Mouse (Mus musculus) hindbrain, embryonic 13.5 days (tissue): ENCODE data around the gene Primpol. TPM values are rescaled to one million over a fixed set of nuclear protein-coding genes. Genes with fewer than 3 reads are reported as not detected.

Experiments used
- ATAC-seq: fragments of 200-750 bp; cut with Nextera tagmentation; 2 replicates; pipeline ENCODE4 v1.8.0; 2017; ENCODE audit warnings: moderate TSS enrichment; ENCODE audit not compliant: low FRiP score
- H3K27ac ChIP-seq: fragments of 300-500 bp; sonication (generic); 2 replicates; pipeline ENCODE4 v1.5.1; 2015; ENCODE audit warnings: inconsistent platforms, mild to moderate bottlenecking, moderate library complexity
- H3K27me3 ChIP-seq: fragments of 300-500 bp; sonication (generic); 2 replicates; pipeline ENCODE4 v1.6.1; 2015; ENCODE audit warnings: mild to moderate bottlenecking, inconsistent platforms
- H3K36me3 ChIP-seq: fragments of 300-500 bp; sonication (generic); 2 replicates; pipeline ENCODE4 v1.6.1; 2015; ENCODE audit warnings: mild to moderate bottlenecking, inconsistent platforms
- H3K4me1 ChIP-seq: fragments of 300-500 bp; sonication (generic); replicated peaks from 2 replicates; pipeline ENCODE4 v1.6.1; 2015; ENCODE audit warnings: inconsistent platforms
- H3K4me2 ChIP-seq: fragments of 300-500 bp; sonication (generic); 2 replicates; pipeline ENCODE4 v1.6.1; 2015; ENCODE audit warnings: inconsistent platforms, mild to moderate bottlenecking, moderate library complexity
- H3K4me3 ChIP-seq: fragments of 300-500 bp; sonication (generic); 2 replicates; pipeline ENCODE4 v1.5.1; 2015; ENCODE audit warnings: mild to moderate bottlenecking, inconsistent platforms
- H3K9ac ChIP-seq: fragments of 300-500 bp; sonication (generic); 2 replicates; pipeline ENCODE4 v1.6.1; 2015; ENCODE audit warnings: mild to moderate bottlenecking, inconsistent platforms
- H3K9me3 ChIP-seq: fragments of 300-500 bp; sonication (generic); 2 replicates; pipeline ENCODE4 v1.6.1; 2016; ENCODE audit warnings: inconsistent platforms
- WGBS: fragments of 180-500 bp; shearing (Covaris S2); methylation state at CpG from one replicate; pipeline ENCODE4 v1.1.7; 2015; 5-methylcytosine and 5-hydroxymethylcytosine counted together
- polyA plus RNA-seq: library from polyadenylated mRNA; unstranded; fragments of >200 nt; fragmentation: Nextera tagmentation; extraction: Ambion mirVana; gene quantifications from 2 replicates; pipeline ENCODE4 v1.2.1, GENCODE M21; 2015

Primpol gene
- polyA plus RNA-seq, 1 experiment from 2014 or later: 9.8 TPM

DNA sequence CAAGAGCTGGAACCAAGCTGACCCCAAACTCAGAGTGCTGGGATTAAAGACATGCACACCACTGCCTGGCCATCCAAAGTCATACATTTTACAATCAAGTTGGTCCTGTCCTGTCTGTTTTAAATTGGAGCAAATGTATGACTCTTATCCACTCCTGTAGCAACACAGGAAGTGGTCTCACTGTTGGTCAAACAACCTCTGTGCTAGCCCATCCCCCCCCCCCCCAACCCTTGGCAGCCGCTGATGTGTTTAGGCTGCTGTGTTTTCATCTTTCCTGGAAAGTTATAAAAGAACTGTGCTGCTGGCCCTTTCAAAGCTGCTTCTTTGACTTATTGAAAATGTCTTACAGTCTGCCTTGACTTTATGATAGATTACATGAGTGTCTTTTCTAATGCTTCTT, 8.2 kb upstream of the Primpol start:
- Histone ChIP-seq H3K27ac (no peak overlapping the region), H3K9me3 (no peaks in the 10 kb centered on the region), H3K9ac (no peak overlapping the region), H3K4me2 (no peak overlapping the region), H3K27me3 (no peaks in the 10 kb centered on the region), H3K4me3 (no peak overlapping the region), H3K4me1 (peaks cover 17% of the 10 kb centered on the region; the same call in 1 of the 2 replicates), H3K36me3 (peaks cover 11% of the 10 kb centered on the region)
- no peak for ATAC-seq
- WGBS: 63% methylated on average over 1 of the region's 1 CpGs

DNA sequence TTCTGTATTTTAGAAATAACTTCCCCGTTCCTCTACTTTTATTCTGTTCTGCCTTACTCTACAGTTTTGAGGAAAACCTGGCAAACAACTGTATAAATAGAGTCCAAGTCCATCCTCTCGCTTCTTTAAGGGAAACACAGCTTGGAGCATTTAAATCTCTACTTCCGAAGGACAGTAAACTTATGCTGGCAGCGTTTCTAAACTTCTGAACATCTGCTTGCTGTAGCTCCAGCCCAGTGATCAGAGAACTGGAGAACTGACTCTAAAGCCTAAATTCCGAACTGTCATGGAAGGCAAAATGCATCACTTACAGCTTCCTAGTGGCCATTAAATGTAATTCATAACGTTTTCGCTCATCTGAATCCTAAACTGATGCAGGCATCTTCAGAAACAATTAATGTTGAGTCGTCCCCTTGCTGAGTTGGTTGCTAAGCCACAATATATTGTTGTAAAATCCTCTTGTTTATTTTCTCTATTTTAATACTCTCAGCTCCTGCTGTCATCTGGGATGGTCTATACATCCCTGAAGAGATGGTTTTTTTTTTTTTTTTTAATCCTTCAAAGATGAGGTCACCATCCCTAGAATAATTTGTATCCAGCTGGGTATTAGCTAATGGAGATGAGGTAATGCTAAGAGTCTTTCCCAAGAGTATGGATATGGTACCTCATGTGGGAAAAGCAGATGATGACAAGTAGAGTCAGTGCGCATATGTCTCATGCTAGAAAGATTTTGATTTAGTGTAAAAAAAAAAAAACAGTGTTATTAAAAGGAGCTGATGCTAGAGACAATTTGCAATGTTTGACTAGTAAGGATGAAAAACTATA, 5.6 kb upstream of the Primpol start:
- no peaks in the 10 kb centered on the region for H3K36me3 ChIP-seq
- WGBS: 82% methylated on average over 9 of the region's 9 CpGs
- no peaks in the 10 kb centered on the region for H3K27me3 ChIP-seq
- H3K9me3 ChIP-seq: no peaks in the 10 kb centered on the region
- peaks cover 34% of the 10 kb centered on the region for H3K4me1 ChIP-seq
- no peak for ATAC-seq
- no peak overlapping the region for H3K9ac ChIP-seq
- H3K4me3 ChIP-seq: no peak overlapping the region
- no peak overlapping the region for H3K4me2 ChIP-seq
- H3K27ac ChIP-seq: peak overlapping the region; percentile 55; the same call in 1 of the 2 replicates

DNA sequence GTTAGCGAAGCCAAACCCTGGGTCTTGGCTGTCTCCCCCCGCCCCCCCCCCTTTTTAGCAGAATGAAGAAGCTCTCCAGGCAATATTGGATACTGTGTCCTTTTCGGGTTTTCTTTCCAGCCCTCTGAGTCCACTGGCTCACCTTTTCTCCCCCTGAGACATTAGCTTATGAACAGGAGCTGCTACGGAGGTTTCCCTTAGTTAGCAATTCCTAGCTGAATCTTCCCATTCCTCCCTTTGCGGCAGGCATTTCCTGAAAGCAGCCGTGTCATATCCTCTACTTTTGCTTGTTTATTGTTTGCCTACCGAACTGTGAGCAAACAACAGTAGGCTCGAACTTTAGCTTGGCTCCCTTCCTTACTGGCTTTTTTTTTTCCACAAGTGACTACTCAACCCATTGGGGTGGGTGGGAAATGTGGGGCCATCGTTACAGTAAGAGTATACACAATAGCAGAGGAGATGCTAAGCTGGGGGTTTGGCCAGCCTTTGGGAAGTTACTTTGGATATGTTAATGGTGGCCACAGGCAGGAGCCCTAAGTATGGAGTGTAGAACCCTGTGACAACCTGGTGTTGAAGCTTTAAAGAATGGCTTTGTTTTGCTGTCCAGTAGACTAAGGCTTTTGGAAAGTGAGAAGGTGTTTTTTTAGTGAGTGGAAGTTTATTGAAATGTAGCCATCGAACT, 1.8 kb upstream of the Primpol start:
- WGBS: under 1% methylated on average over 10 of the region's 10 CpGs
- Histone ChIP-seq H3K27ac (no peak overlapping the region), H3K4me1 (peaks cover 36% of the 10 kb centered on the region), H3K36me3 (no peaks in the 10 kb centered on the region), H3K4me3 (peak overlapping the region; percentile 84), H3K9me3 (no peaks in the 10 kb centered on the region), H3K4me2 (peak overlapping the region; percentile 90), H3K27me3 (no peaks in the 10 kb centered on the region), H3K9ac (peak overlapping the region; percentile 95)
- no peak for ATAC-seq

DNA sequence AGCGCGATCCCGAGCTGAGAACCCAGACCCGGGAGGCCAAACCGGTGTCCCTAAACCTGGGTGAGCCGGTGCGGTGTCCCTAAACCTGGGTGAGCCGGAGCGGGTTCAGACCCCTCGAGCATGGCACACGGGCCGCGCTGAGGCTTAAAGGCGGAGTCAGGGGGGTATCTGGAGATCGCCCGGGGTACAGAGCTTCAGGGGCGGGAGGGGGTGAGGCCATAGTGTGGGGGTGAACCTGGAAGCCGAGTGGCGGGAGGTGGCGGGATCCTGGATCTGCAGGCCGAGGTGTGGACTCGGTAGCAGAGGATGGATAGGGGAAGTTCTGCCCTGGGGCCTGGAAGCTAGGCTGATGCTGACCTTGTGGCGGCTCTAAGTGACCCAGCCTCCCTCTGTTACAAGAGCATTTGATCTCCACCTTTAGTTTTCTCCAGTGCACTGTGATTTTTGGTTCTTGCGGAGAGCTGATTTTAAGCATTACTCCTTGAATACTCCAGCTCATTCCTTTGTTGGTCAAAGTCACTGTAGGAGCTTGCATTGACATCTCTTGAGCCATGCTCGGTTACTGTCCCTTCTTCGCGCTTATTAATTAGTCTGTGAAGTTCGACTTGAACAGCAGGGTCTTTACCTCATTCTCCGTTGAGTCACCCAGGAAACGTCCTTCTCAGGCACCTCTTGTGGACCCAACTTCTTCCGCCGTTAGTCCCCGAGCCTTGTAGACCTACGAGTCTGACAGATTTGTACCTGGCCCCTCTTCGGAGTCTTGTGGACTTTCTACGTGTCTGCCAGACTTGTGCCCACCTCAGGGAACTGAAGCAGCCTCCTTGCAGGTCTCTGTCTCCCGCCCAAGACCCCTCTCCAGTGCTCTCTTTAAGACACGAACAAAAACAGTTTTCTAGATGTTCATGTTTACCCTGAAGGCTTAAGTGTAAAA, 943 bp upstream of the Primpol start:
- under 1% methylated on average over 38 of the region's 38 CpGs for WGBS
- Histone ChIP-seq H3K27me3 (no peaks in the 10 kb centered on the region), H3K4me3 (peak overlapping the region; percentile 84), H3K4me1 (peaks cover 35% of the 10 kb centered on the region), H3K9ac (peak overlapping the region; percentile 95), H3K4me2 (peak overlapping the region; percentile 90), H3K36me3 (no peaks in the 10 kb centered on the region), H3K27ac (peak overlapping the region; percentile 96), H3K9me3 (no peaks in the 10 kb centered on the region)
- no peak; the same call in 1 of the 2 replicates for ATAC-seq

DNA sequence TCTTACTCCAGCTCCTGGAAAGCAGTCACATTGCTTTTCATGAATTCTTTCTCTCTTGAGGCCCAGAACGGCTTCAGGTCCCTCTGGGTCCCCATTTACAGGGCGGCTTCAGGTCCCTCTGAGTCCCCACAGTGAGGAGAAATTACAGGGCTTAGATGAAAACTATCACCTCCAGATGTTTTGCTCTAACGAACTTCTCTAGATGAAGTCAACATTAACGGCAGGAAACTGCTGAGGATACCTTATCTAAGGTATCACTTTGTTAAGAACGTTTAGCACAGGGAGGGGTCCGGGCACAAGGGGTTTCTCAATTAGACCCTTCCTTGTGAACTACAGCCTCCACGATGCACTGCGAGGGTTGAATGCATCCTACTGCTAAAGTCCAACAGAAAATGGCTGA, 1.1 kb downstream of the Primpol start:
- H3K4me1 ChIP-seq: peaks cover 32% of the 10 kb centered on the region
- peak overlapping the region; percentile 90 for H3K4me2 ChIP-seq
- H3K27ac ChIP-seq: 0 out of 2 replicates have a peak overlapping the region, but pooled peaks have one; percentile 96
- no peaks in the 10 kb centered on the region for H3K9me3 ChIP-seq
- H3K4me3 ChIP-seq: no peak overlapping the region
- no peaks in the 10 kb centered on the region for H3K27me3 ChIP-seq
- no peak for ATAC-seq
- H3K9ac ChIP-seq: no peak overlapping the region
- WGBS: 89% methylated on average over 8 of the region's 8 CpGs
- no peaks in the 10 kb centered on the region for H3K36me3 ChIP-seq

DNA sequence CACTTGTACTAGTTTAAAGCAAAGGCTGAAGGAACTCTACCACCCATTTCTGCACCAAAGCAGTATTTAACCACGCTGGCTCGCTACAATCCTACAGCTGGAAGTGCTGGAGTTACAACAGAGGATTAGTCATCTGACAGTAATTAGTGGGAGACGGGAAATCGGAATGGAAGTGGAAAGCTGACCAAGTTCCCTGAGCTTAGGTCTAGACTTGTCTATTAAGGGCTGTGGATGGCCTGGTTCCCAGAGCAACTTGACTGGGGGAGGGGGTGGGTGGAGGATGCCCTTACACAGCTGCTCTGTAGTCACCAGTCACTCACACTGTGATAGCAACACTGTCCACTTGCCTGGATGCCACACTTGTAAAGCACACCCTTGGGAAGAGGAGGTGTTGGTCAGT, 3.6 kb downstream of the Primpol start:
- Histone ChIP-seq H3K9ac (0 out of 2 replicates have a peak overlapping the region, but pooled peaks have one; percentile 2), H3K27ac (no peak overlapping the region), H3K4me3 (no peak overlapping the region), H3K27me3 (no peaks in the 10 kb centered on the region), H3K4me1 (peaks cover 12% of the 10 kb centered on the region), H3K9me3 (no peaks in the 10 kb centered on the region), H3K4me2 (no peak overlapping the region), H3K36me3 (no peaks in the 10 kb centered on the region; the same call in 1 of the 2 replicates)
- 80% methylated on average over 4 of the region's 4 CpGs for WGBS
- ATAC-seq: no peak

DNA sequence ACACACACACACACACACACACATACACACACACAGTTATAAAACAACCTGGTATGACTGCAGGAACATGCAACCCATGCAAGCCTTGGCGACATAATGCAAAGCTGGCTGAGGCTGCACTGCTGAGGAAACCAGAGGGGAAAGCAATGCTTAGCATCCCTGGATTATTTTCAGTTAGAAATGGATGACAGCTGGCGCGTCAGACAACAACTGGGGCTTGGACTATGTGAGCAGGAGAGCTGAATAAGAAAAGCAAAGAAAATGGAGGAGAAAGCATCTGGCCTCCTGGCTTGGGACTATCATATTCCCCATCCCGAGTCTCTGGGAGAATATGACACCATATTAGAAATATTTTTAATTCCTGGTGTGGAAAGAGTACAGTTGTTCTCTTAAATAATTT, 4.1 kb downstream of the Primpol start:
- peaks cover 9% of the 10 kb centered on the region for H3K4me1 ChIP-seq
- no peak overlapping the region for H3K27ac ChIP-seq
- H3K36me3 ChIP-seq: no peaks in the 10 kb centered on the region; the same call in 1 of the 2 replicates
- 85% methylated on average over 4 of the region's 4 CpGs for WGBS
- H3K27me3 ChIP-seq: no peaks in the 10 kb centered on the region
- H3K9me3 ChIP-seq: no peaks in the 10 kb centered on the region
- ATAC-seq: no peak
- no peak overlapping the region for H3K4me2 ChIP-seq
- no peak overlapping the region for H3K4me3 ChIP-seq
- 0 out of 2 replicates have a peak overlapping the region, but pooled peaks have one; percentile 2 for H3K9ac ChIP-seq

DNA sequence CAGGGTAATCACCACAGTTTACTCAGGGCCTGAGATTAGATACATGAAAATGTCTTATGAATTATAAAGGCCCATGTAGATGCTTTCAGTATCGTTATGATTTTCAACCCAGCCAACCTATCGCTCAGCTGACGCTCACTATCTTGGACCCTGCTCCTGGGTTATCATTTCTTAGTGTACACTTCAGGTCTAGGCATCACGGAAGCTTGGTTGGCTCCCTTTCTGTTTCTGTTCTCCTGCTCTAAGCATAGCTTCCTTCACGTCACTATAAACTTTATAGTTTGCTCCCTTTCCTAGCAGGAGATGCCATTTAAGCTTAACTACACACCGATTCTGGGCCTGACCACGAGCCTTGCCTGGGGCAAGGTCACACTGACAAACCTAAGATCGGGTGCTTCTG, 5.5 kb downstream of the Primpol start:
- H3K4me3 ChIP-seq: no peak overlapping the region
- H3K27me3 ChIP-seq: no peaks in the 10 kb centered on the region
- no peak overlapping the region for H3K9ac ChIP-seq
- no peaks in the 10 kb centered on the region for H3K9me3 ChIP-seq
- H3K36me3 ChIP-seq: no peaks in the 10 kb centered on the region; the same call in 1 of the 2 replicates
- H3K4me2 ChIP-seq: no peak overlapping the region
- no peak overlapping the region for H3K27ac ChIP-seq
- no peak for ATAC-seq
- WGBS: 95% methylated on average over 8 of the region's 8 CpGs
- peaks cover 8% of the 10 kb centered on the region for H3K4me1 ChIP-seq

DNA sequence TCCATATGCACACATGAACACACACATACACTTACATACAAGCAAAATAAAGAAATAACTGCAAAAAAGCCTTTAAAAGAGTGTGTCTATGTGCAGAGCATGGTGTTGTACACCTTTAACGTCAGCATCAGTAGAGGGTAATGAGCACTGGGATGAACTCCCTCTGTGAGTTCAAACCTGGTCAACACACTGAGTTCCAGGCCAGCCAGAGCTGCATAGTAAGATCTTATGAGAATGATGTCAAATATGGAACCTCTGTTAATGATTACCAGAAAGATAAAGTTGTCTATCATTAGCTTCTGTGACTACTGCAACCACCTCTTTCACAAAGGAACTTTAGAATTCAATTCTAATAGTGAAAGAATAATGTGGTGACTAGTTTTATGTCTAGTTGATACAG, 10.1 kb downstream of the Primpol start:
- no peaks in the 10 kb centered on the region for H3K9me3 ChIP-seq
- H3K9ac ChIP-seq: no peak overlapping the region
- H3K4me1 ChIP-seq: no peaks in the 10 kb centered on the region
- peaks cover 7% of the 10 kb centered on the region for H3K36me3 ChIP-seq
- H3K27ac ChIP-seq: no peak overlapping the region
- 93% methylated on average over 1 of the region's 1 CpGs for WGBS
- H3K4me2 ChIP-seq: no peak overlapping the region
- no peaks in the 10 kb centered on the region for H3K27me3 ChIP-seq
- H3K4me3 ChIP-seq: no peak overlapping the region
- no peak for ATAC-seq

DNA sequence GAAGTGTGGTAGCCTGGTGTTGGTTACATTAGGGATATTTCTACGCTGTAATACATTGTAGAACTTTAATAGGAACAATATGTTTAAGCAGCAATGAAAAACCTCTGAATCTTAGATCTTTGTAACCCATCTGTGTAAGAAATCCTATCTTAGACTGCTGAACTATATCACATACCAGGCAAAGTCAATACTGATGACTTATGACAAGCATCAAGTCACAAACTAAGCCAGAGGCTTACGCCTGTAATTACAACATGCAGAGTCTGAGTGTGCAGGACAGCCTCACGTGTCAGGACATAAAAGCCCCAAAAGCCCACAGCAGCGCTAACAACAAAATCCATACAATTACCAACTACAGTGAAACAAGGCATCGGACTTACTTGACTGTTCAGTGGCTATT, 13.4 kb downstream of the Primpol start:
- no peaks in the 10 kb centered on the region for H3K4me1 ChIP-seq
- no peak overlapping the region for H3K4me2 ChIP-seq
- no peaks in the 10 kb centered on the region for H3K27me3 ChIP-seq
- WGBS: 92% methylated on average over 5 of the region's 5 CpGs
- ATAC-seq: no peak
- no peak overlapping the region for H3K4me3 ChIP-seq
- H3K27ac ChIP-seq: no peak overlapping the region
- H3K9me3 ChIP-seq: no peaks in the 10 kb centered on the region
- peaks cover 7% of the 10 kb centered on the region for H3K36me3 ChIP-seq
- no peak overlapping the region for H3K9ac ChIP-seq

DNA sequence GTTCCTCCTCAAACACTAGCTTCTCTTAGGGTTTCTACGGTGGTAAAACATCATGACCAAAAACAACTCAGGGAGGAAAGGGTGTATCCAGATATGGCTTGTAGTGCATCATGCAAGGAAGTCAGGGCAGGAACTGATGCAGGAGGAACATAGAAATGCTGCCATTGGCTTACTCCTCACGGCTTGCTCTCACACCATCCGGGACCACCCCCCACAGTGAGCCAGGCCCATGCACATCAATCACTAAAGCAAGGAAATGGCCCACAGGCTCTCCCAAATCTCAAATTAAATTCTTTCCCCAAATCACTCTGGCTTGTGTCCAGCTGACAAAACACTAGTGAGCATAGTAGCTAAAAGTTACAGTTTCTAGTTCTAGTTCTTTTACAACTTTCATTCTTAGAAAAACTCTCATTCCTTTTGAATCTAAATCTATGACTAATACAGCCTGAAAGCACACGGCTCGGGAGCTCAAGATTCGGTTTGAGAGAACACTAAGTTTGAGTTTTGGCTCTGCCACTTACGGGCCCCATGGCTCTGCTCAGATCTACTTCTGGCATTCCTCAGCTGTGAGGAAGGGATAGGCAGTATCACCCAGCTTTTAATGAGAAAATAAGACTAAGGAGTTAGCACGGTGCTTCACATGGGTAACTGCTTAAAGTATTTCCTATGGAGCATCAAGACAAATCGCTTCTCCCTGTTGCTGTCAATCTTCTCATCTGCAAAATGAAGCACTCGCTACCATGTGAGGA, 15.9 kb downstream of the Primpol start:
- Histone ChIP-seq H3K27ac (no peak overlapping the region), H3K4me1 (no peaks in the 10 kb centered on the region), H3K36me3 (peaks cover 7% of the 10 kb centered on the region), H3K9ac (no peak overlapping the region), H3K9me3 (no peaks in the 10 kb centered on the region), H3K4me3 (no peak overlapping the region), H3K27me3 (no peaks in the 10 kb centered on the region), H3K4me2 (no peak overlapping the region)
- no peak for ATAC-seq
- 65% methylated on average over 10 of the region's 10 CpGs for WGBS
